Comparison of ENCODE assay signal across 8 mouse cellular contexts in genomic region chrX:84860012-84860647, GRCm38 (mm10).
A peak's percentile ranks its signal among the peaks of the same experiment; 100 is the strongest.
DNase-seq lines count a peak whose midpoint lies in the region.

No protein-coding gene starts in this region.

- DNase-seq in urinary bladder, postnatal 14 days (ENCODE audit: low spot score) = peak; percentile 4
- no peak for DNase-seq in urinary bladder, postnatal 25 days (ENCODE audit: low spot score)
- peak; percentile 75 for DNase-seq in heart, embryonic 10.5 days (ENCODE audit: low spot score)
- peak; percentile 18 to 39 for DNase-seq in left cerebral cortex, adult 9 months (ENCODE audit: low spot score in 2 of 2)
- peak; percentile 15 for DNase-seq in lung, postnatal 10 days
- peak; percentile 6 for DNase-seq in right cerebral cortex, postnatal 25 days
- DNase-seq in cerebellum, adult 9-10 months = no peak
- DNase-seq in gastrocnemius, postnatal 10 days = no peak

- no peaks in the 10 kb centered on the region for H3K4me1 ChIP-seq in heart, embryonic 10.5 days

- no peaks in the 10 kb centered on the region for H3K9me3 ChIP-seq in heart, embryonic 10.5 days

- H3K4me3 ChIP-seq in heart, embryonic 10.5 days = no peak overlapping the region

- H3K27me3 ChIP-seq in heart, embryonic 10.5 days (ENCODE audit: insufficient read depth, poor library complexity, severe bottlenecking) = no peaks in the 10 kb centered on the region

- H3K36me3 ChIP-seq in heart, embryonic 10.5 days = no peaks in the 10 kb centered on the region

- 34% methylated on average over 3 of the region's 3 CpGs for WGBS in heart, embryonic 10.5 days

- no peak overlapping the region for H3K27ac ChIP-seq in heart, embryonic 10.5 days

Comparison
In these comparisons a context has a peak if more than half of its experiments do, and no peak if none do; other contexts are left out.
1. DNase-seq: peak in urinary bladder, postnatal 14 days (single experiment), heart, embryonic 10.5 days (single experiment), left cerebral cortex, adult 9 months (2 of 2), lung, postnatal 10 days (single experiment) and right cerebral cortex, postnatal 25 days (single experiment); none in urinary bladder, postnatal 25 days (single experiment), cerebellum, adult 9-10 months (single experiment) and gastrocnemius, postnatal 10 days (single experiment).